Mouse (Mus musculus) c-Kit-positive CD71-positive TER-119-negative erythroid progenitor cells, embryonic 14.5 days (primary cell): ENCODE data around the gene Map3k6.
A peak's percentile ranks its signal among the peaks of the same experiment; 100 is the strongest.

Source experiments
- DNase-seq: peaks from one replicate; pipeline ENCODE4 v3.0.0-alpha.2; 2013; ENCODE audit warnings: low read depth

Gene Map3k6

GRCm38 (mm10) chr4:133213661-133214060, 27.0 kb upstream of the Map3k6 start:
- no peak for DNase-seq

- peak; percentile 57 for DNase-seq
Measured at GRCm38 (mm10) chr4:133217641-133218040, 23.0 kb upstream of the Map3k6 start.

GRCm38 (mm10) chr4:133218745-133219144, 21.9 kb upstream of the Map3k6 start:
- DNase-seq = no peak

GRCm38 (mm10) chr4:133220656-133221055, 20.0 kb upstream of the Map3k6 start:
- no peak for DNase-seq

GRCm38 (mm10) chr4:133221701-133222100, 18.9 kb upstream of the Map3k6 start:
- no peak for DNase-seq

- DNase-seq = no peak
Measured at GRCm38 (mm10) chr4:133223875-133224274, 16.7 kb upstream of the Map3k6 start.

- DNase-seq = no peak
Measured at GRCm38 (mm10) chr4:133226073-133226472, 14.5 kb upstream of the Map3k6 start.

GRCm38 (mm10) chr4:133227636-133228035, 13.0 kb upstream of the Map3k6 start:
- DNase-seq = no peak

- no peak for DNase-seq
Measured at GRCm38 (mm10) chr4:133229582-133229981, 11.0 kb upstream of the Map3k6 start.

- peak; percentile 58 for DNase-seq
Measured at GRCm38 (mm10) chr4:133233285-133233976, 7.2 kb upstream of the Map3k6 start.

- no peak for DNase-seq
Measured at GRCm38 (mm10) chr4:133234771-133235170, 5.8 kb upstream of the Map3k6 start.

GRCm38 (mm10) chr4:133235415-133235814, 5.2 kb upstream of the Map3k6 start:
- DNase-seq = no peak

- no peak for DNase-seq
Measured at GRCm38 (mm10) chr4:133237911-133238310, 2.7 kb upstream of the Map3k6 start.

- peak; percentile 80 for DNase-seq
Measured at GRCm38 (mm10) chr4:133240934-133241908, 603 bp downstream of the Map3k6 start.

- DNase-seq = no peak
Measured at GRCm38 (mm10) chr4:133241910-133242309, 1.3 kb downstream of the Map3k6 start.

- DNase-seq = no peak
Measured at GRCm38 (mm10) chr4:133242710-133243109, 2.1 kb downstream of the Map3k6 start.

GRCm38 (mm10) chr4:133243538-133243937, 2.9 kb downstream of the Map3k6 start:
- DNase-seq = no peak

- DNase-seq = no peak
Measured at GRCm38 (mm10) chr4:133244289-133244688, 3.7 kb downstream of the Map3k6 start.

- no peak for DNase-seq
Measured at GRCm38 (mm10) chr4:133247072-133247471, 6.5 kb downstream of the Map3k6 start.

- peak; percentile 88 for DNase-seq
Measured at GRCm38 (mm10) chr4:133247806-133248449, 7.3 kb downstream of the Map3k6 start.

GRCm38 (mm10) chr4:133250609-133251008, 10.0 kb downstream of the Map3k6 start:
- peak; percentile 63 for DNase-seq

- no peak for DNase-seq
Measured at GRCm38 (mm10) chr4:133251214-133251613, 10.6 kb downstream of the Map3k6 start.
